ENCODE assay signal across 23 mouse cellular contexts in genomic region chr8:11336346-11336745, GRCm38 (mm10). TPM values are rescaled to one million over a fixed set of nuclear protein-coding genes. Genes with fewer than 3 reads are reported as not detected.
DNase-seq lines count a peak whose midpoint lies in the region; ATAC-seq and TF ChIP-seq lines count a peak whose summit lies in the region.
"Had no signal": no experiment of that assay in that cellular context is flagged by ENCODE, and none has a peak within 500 bp of the region (broad histone marks: within the 10 kb centered on the region; RNA-seq: fewer than 3 reads in every experiment).

No protein-coding gene starts in this region.

- no peaks in the 10 kb centered on the region for H3K9me3 ChIP-seq in heart, embryonic 11.5 days (replicated peaks; ENCODE audit: control insufficient read depth, low read length)
- H3K9me3 ChIP-seq in intestine, embryonic 16.5 days (ENCODE audit: control insufficient read depth, low read length), result no peaks in the 10 kb centered on the region
- no peaks in the 10 kb centered on the region for H3K9me3 ChIP-seq in intestine, embryonic 15.5 days
- H3K9me3 ChIP-seq in stomach, embryonic 15.5 days, result no peaks in the 10 kb centered on the region
- no peaks in the 10 kb centered on the region for H3K9me3 ChIP-seq in stomach, postnatal 0 days (ENCODE audit: control insufficient read depth, low read length)
- H3K9me3 ChIP-seq: embryonic facial prominence, embryonic 15.5 days; heart, embryonic 12.5 days; limb, embryonic 15.5 days; lung, embryonic 15.5 days; megakaryocyte, embryonic 14.5 days; midbrain, embryonic 13.5 days had no signal

- H3K36me3 ChIP-seq in heart, adult 2 months (ENCODE audit: control insufficient read depth, insufficient read depth, low read length), result peaks cover 27% of the 10 kb centered on the region
- no peaks in the 10 kb centered on the region for H3K36me3 ChIP-seq in heart, embryonic 11.5 days (ENCODE audit: control insufficient read depth, insufficient read depth, low read length)
- H3K36me3 ChIP-seq in intestine, embryonic 16.5 days (ENCODE audit: control insufficient read depth, insufficient read depth, low read length), result no peaks in the 10 kb centered on the region
- H3K36me3 ChIP-seq in intestine, embryonic 15.5 days, result no peaks in the 10 kb centered on the region
- H3K36me3 ChIP-seq in stomach, embryonic 15.5 days, result no peaks in the 10 kb centered on the region
- H3K36me3 ChIP-seq in stomach, postnatal 0 days (ENCODE audit: control insufficient read depth, insufficient read depth, low read length), result no peaks in the 10 kb centered on the region
- H3K36me3 ChIP-seq: embryonic facial prominence, embryonic 15.5 days; heart, embryonic 12.5 days; limb, embryonic 15.5 days; lung, embryonic 15.5 days; midbrain, embryonic 13.5 days had no signal

- no peak for DNase-seq in heart, adult 2 months
- DNase-seq in stomach, postnatal 0 days (ENCODE audit: low spot score), result no peak
- DNase-seq: adrenal gland, adult 2 months; cerebellum, adult 11-12 months; heart, postnatal 10 days; kidney, adult 2 months; layer of hippocampus, adult 9-11 months; lung, postnatal 36 days; thymus, postnatal 25 days had no signal

- H3K27ac ChIP-seq in heart, adult 2 months, result peak overlapping the region; percentile 77; the same call in 1 of the 2 replicates
- H3K27ac ChIP-seq in heart, embryonic 11.5 days (ENCODE audit: low read depth, low read length), result no peak overlapping the region
- peak overlapping the region; percentile 26; the same call in 1 of the 2 replicates for H3K27ac ChIP-seq in intestine, embryonic 16.5 days (ENCODE audit: low read length)
- no peak overlapping the region for H3K27ac ChIP-seq in intestine, embryonic 15.5 days
- H3K27ac ChIP-seq in stomach, embryonic 15.5 days, result peak overlapping the region; percentile 13; the same call in 1 of the 2 replicates
- no peak overlapping the region for H3K27ac ChIP-seq in stomach, postnatal 0 days (replicated peaks)
- H3K27ac ChIP-seq: embryonic facial prominence, embryonic 15.5 days; kidney, postnatal 0 days; limb, embryonic 15.5 days; liver, embryonic 14.5 days; lung, embryonic 15.5 days; midbrain, embryonic 13.5 days had no signal

- 77% methylated on average over 5 of the region's 5 CpGs for WGBS in heart, adult 2 months
- WGBS in heart, embryonic 11.5 days (ENCODE audit: insufficient replicate concordance), result 91% methylated on average over 5 of the region's 5 CpGs
- WGBS in intestine, embryonic 16.5 days, result 81% methylated on average over 5 of the region's 5 CpGs
- 86% methylated on average over 5 of the region's 5 CpGs for WGBS in intestine, embryonic 15.5 days
- 89% methylated on average over 5 of the region's 5 CpGs for WGBS in stomach, embryonic 15.5 days
- 88% methylated on average over 5 of the region's 5 CpGs for WGBS in stomach, postnatal 0 days

- H3K4me2 ChIP-seq in heart, embryonic 11.5 days, result no peak overlapping the region
- no peak overlapping the region for H3K4me2 ChIP-seq in intestine, embryonic 16.5 days (ENCODE audit: low read depth, low read length)
- no peak overlapping the region for H3K4me2 ChIP-seq in intestine, embryonic 15.5 days (replicated peaks)
- H3K4me2 ChIP-seq in stomach, embryonic 15.5 days, result no peak overlapping the region
- no peak overlapping the region for H3K4me2 ChIP-seq in stomach, postnatal 0 days (replicated peaks; ENCODE audit: low read depth)
- H3K4me2 ChIP-seq: embryonic facial prominence, embryonic 15.5 days; heart, embryonic 12.5 days; limb, embryonic 15.5 days; lung, embryonic 15.5 days; midbrain, embryonic 13.5 days had no signal

- H3K27me3 ChIP-seq in heart, adult 2 months (ENCODE audit: control insufficient read depth, insufficient read depth, low read length), result no peaks in the 10 kb centered on the region
- no peaks in the 10 kb centered on the region for H3K27me3 ChIP-seq in heart, embryonic 11.5 days (ENCODE audit: control insufficient read depth, insufficient read depth, low read length)
- no peaks in the 10 kb centered on the region for H3K27me3 ChIP-seq in intestine, embryonic 16.5 days (replicated peaks; ENCODE audit: control insufficient read depth, insufficient read depth, low read length)
- no peaks in the 10 kb centered on the region for H3K27me3 ChIP-seq in intestine, embryonic 15.5 days (replicated peaks)
- no peaks in the 10 kb centered on the region for H3K27me3 ChIP-seq in stomach, embryonic 15.5 days (replicated peaks)
- H3K27me3 ChIP-seq in stomach, postnatal 0 days (ENCODE audit: control insufficient read depth, insufficient read depth, low read length), result no peaks in the 10 kb centered on the region
- H3K27me3 ChIP-seq: embryonic facial prominence, embryonic 15.5 days; heart, embryonic 12.5 days; limb, embryonic 15.5 days; lung, embryonic 15.5 days; midbrain, embryonic 13.5 days had no signal

- peaks cover 65% of the 10 kb centered on the region for H3K4me1 ChIP-seq in heart, adult 2 months (ENCODE audit: control insufficient read depth, insufficient read depth, low read length)
- H3K4me1 ChIP-seq in heart, embryonic 11.5 days (ENCODE audit: control insufficient read depth, insufficient read depth, low read length), result peaks cover 64% of the 10 kb centered on the region
- peaks cover 11% of the 10 kb centered on the region for H3K4me1 ChIP-seq in intestine, embryonic 16.5 days (ENCODE audit: control insufficient read depth, insufficient read depth, low read length)
- H3K4me1 ChIP-seq in intestine, embryonic 15.5 days (replicated peaks), result peaks cover 16% of the 10 kb centered on the region
- no peaks in the 10 kb centered on the region; the same call in 1 of the 2 replicates for H3K4me1 ChIP-seq in stomach, embryonic 15.5 days
- peaks cover 6% of the 10 kb centered on the region; the same call in 1 of the 2 replicates for H3K4me1 ChIP-seq in stomach, postnatal 0 days (replicated peaks; ENCODE audit: control insufficient read depth, insufficient read depth)

- no peak for TF ChIP-seq EP300 in heart, adult 2 months (IDR thresholded peaks at IDR 0.05; ENCODE audit: insufficient read depth, low read depth, low read length)
- no peak for TF ChIP-seq EP300 in stomach, postnatal 0 days (optimal IDR thresholded peaks at IDR 0.05)

- peaks cover 5% of the 10 kb centered on the region for H3K79me2 ChIP-seq in heart, adult 2 months (replicated peaks; ENCODE audit: control insufficient read depth, insufficient read depth, low read length)

- no peak for TF ChIP-seq CTCF in heart, adult 2 months (IDR thresholded peaks at IDR 0.05)
- no peak for TF ChIP-seq CTCF in stomach, postnatal 0 days (IDR thresholded peaks at IDR 0.05; ENCODE audit: low read depth)

- H3K9ac ChIP-seq in heart, adult 2 months (ENCODE audit: low read depth, low read length), result no peak overlapping the region
- H3K9ac ChIP-seq in heart, embryonic 11.5 days (ENCODE audit: low read depth, low read length), result no peak overlapping the region
- no peak overlapping the region for H3K9ac ChIP-seq in intestine, embryonic 16.5 days (ENCODE audit: low read depth, low read length)
- H3K9ac ChIP-seq in intestine, embryonic 15.5 days, result no peak overlapping the region
- no peak overlapping the region for H3K9ac ChIP-seq in stomach, embryonic 15.5 days
- H3K9ac ChIP-seq in stomach, postnatal 0 days (ENCODE audit: low read length), result no peak overlapping the region
- H3K9ac ChIP-seq: embryonic facial prominence, embryonic 15.5 days; heart, embryonic 12.5 days; limb, embryonic 15.5 days; liver, embryonic 14.5 days; lung, embryonic 15.5 days; midbrain, embryonic 13.5 days had no signal

- no peak overlapping the region for H3K4me3 ChIP-seq in heart, adult 2 months
- H3K4me3 ChIP-seq in heart, embryonic 11.5 days (ENCODE audit: low read depth, low read length), result no peak overlapping the region
- no peak overlapping the region for H3K4me3 ChIP-seq in intestine, embryonic 16.5 days (ENCODE audit: low read length)
- H3K4me3 ChIP-seq in intestine, embryonic 15.5 days (replicated peaks), result no peak overlapping the region
- H3K4me3 ChIP-seq in stomach, embryonic 15.5 days (replicated peaks), result no peak overlapping the region
- no peak overlapping the region for H3K4me3 ChIP-seq in stomach, postnatal 0 days (ENCODE audit: low read depth, low read length)
- H3K4me3 ChIP-seq: embryonic facial prominence, embryonic 15.5 days; heart, embryonic 12.5 days; limb, embryonic 15.5 days; lung, embryonic 15.5 days; megakaryocyte, embryonic 14.5 days; midbrain, embryonic 13.5 days had no signal

- TF ChIP-seq POLR2A in heart, adult 2 months (IDR thresholded peaks at IDR 0.05; ENCODE audit: insufficient read depth, low read depth, low read length), result no peak

- ATAC-seq in heart, embryonic 11.5 days (replicated peaks; ENCODE audit: insufficient number of reproducible peaks, low FRiP score, low TSS enrichment), result no peak
- no peak for ATAC-seq in intestine, embryonic 16.5 days
- ATAC-seq in intestine, embryonic 15.5 days, result no peak
- no peak for ATAC-seq in stomach, embryonic 15.5 days (ENCODE audit: insufficient read depth, low FRiP score, low read depth)
- no peak for ATAC-seq in stomach, postnatal 0 days (ENCODE audit: low FRiP score, low TSS enrichment)
- ATAC-seq in inflammation-experienced regulatory T-cells, adult 6 months, result no peak
- ATAC-seq: midbrain, embryonic 13.5 days had no signal

- intact Hi-C loops in heart, adult 2 months (cut with DNase I), result loop anchor here (2.0 kb wide), 1 partner anchor 26 kb away; no protein-coding TSS in a partner anchor

RNA-seq across cellular contexts. Expression of gene Col4a1, which starts 23.7 kb away (rescaled TPM):
- 100 to 1,000 TPM; 221 to 311 TPM for total RNA-seq in heart, adult 2 months (2021)
- polyA plus RNA-seq in heart, adult 2 months (2012; rRNA removed), result 258 and 384 TPM in 2 replicates
- polyA plus RNA-seq in heart, embryonic 11.5 days (2014; fragmentation: Nextera tagmentation; extraction: Ambion mirVana), result 150 and 187 TPM in 2 replicates
- 136 and 172 TPM in 2 replicates for polyA plus RNA-seq in intestine, embryonic 16.5 days (2015; fragmentation: Nextera tagmentation; extraction: Ambion mirVana)
- 161 and 170 TPM in 2 replicates for polyA plus RNA-seq in intestine, embryonic 15.5 days (2015; fragmentation: Nextera tagmentation; extraction: Ambion mirVana)
- 191 and 208 TPM in 2 replicates for polyA plus RNA-seq in stomach, embryonic 15.5 days (2015; fragmentation: Nextera tagmentation; extraction: Ambion mirVana)
- polyA plus RNA-seq in stomach, postnatal 0 days (2015; fragmentation: Nextera tagmentation; extraction: Ambion mirVana), result 96.3 and 99.0 TPM in 2 replicates
- under 1 TPM in 1 of 3 experiments, not detected in 2; 0.40 TPM for polyA plus RNA-seq in inflammation-experienced regulatory T-cells, adult 6 months (2017; shearing (Covaris generic))
- total RNA-seq: MEL had no signal

RNA-seq across cellular contexts. Expression of gene Col4a2, which starts 23.7 kb away (rescaled TPM):
- total RNA-seq in heart, adult 2 months (2021), result 100 to 1,000 TPM; 139 to 172 TPM
- polyA plus RNA-seq in heart, adult 2 months (2012; rRNA removed), result 104 and 139 TPM in 2 replicates
- 40.6 and 51.0 TPM in 2 replicates for polyA plus RNA-seq in heart, embryonic 11.5 days (2014; fragmentation: Nextera tagmentation; extraction: Ambion mirVana)
- polyA plus RNA-seq in intestine, embryonic 16.5 days (2015; fragmentation: Nextera tagmentation; extraction: Ambion mirVana), result 39.1 and 50.2 TPM in 2 replicates
- 60.2 and 61.4 TPM in 2 replicates for polyA plus RNA-seq in intestine, embryonic 15.5 days (2015; fragmentation: Nextera tagmentation; extraction: Ambion mirVana)
- 72.1 and 81.2 TPM in 2 replicates for polyA plus RNA-seq in stomach, embryonic 15.5 days (2015; fragmentation: Nextera tagmentation; extraction: Ambion mirVana)
- polyA plus RNA-seq in stomach, postnatal 0 days (2015; fragmentation: Nextera tagmentation; extraction: Ambion mirVana), result 43.4 and 47.2 TPM in 2 replicates
- polyA plus RNA-seq in inflammation-experienced regulatory T-cells, adult 6 months (2017; shearing (Covaris generic)), result not detected

Comparison
In these comparisons a context has a peak if more than half of its experiments do, and no peak if none do; other contexts are left out.
1. H3K27ac ChIP-seq: peak in heart, adult 2 months (single experiment), intestine, embryonic 16.5 days (single experiment) and stomach, embryonic 15.5 days (single experiment); none in heart, embryonic 11.5 days (single experiment), intestine, embryonic 15.5 days (single experiment) and stomach, postnatal 0 days (single experiment).
2. RNA of gene Col4a1, which starts 23.7 kb away (polyA plus RNA-seq): 258 to 384 TPM in heart, adult 2 months, 191 to 208 TPM in stomach, embryonic 15.5 days, 161 to 170 TPM in intestine, embryonic 15.5 days, 150 to 187 TPM in heart, embryonic 11.5 days, 136 to 172 TPM in intestine, embryonic 16.5 days and 96.3 to 99.0 TPM in stomach, postnatal 0 days; 0.40 TPM in inflammation-experienced regulatory T-cells, adult 6 months; every median in the first group is over 10 times any median in the second.
3. RNA of gene Col4a2, which starts 23.7 kb away (polyA plus RNA-seq): 104 to 139 TPM in heart, adult 2 months, 72.1 to 81.2 TPM in stomach, embryonic 15.5 days, 60.2 to 61.4 TPM in intestine, embryonic 15.5 days, 43.4 to 47.2 TPM in stomach, postnatal 0 days, 40.6 to 51.0 TPM in heart, embryonic 11.5 days and 39.1 to 50.2 TPM in intestine, embryonic 16.5 days; not detected in inflammation-experienced regulatory T-cells, adult 6 months; every median in the first group is over 10 times any median in the second.